Mouse (Mus musculus) forebrain, embryonic 14.5 days (tissue): ENCODE measurements at regions not wholly inside any gene's neighbourhood (a gene's known extent, or its start where the extent isn't known, plus 50 kb on each side); places are given as distances from the start of the nearest gene placed in this dataset.

Experiments used
- ATAC-seq: fragments of 200-750 bp; cut with Nextera tagmentation; 2 replicates; pipeline ENCODE4 v1.8.0; 2017; ENCODE audit warnings: mild to moderate bottlenecking, moderate library complexity
- DNase-seq: peaks from one replicate; pipeline ENCODE4 v3.0.0-alpha.2; 2015; ENCODE audit warnings: low spot score
- H3K27ac ChIP-seq: fragments of 300-500 bp; sonication (generic); 2 replicates; pipeline ENCODE4 v1.5.1; 2014; ENCODE audit warnings: low read depth, mild to moderate bottlenecking, control low read depth, low read length, moderate library complexity
- H3K27me3 ChIP-seq: fragments of 300-500 bp; sonication (generic); replicated peaks from 2 replicates; pipeline ENCODE4 v1.6.1; 2014; ENCODE audit warnings: low read length, control low read depth, mixed read lengths; ENCODE audit not compliant: control insufficient read depth, insufficient read depth
- H3K36me3 ChIP-seq: fragments of 300-500 bp; sonication (generic); 2 replicates; pipeline ENCODE4 v1.6.1; 2014; ENCODE audit warnings: low read length, control low read depth; ENCODE audit not compliant: control insufficient read depth, insufficient read depth
- H3K4me1 ChIP-seq: fragments of 300-500 bp; sonication (generic); 2 replicates; pipeline ENCODE4 v1.6.1; 2014; ENCODE audit warnings: antibody characterized with exemption, low read length, control low read depth; ENCODE audit not compliant: control insufficient read depth, insufficient read depth
- H3K4me2 ChIP-seq: fragments of 300-500 bp; sonication (generic); 2 replicates; pipeline ENCODE4 v1.6.1; 2014; ENCODE audit warnings: mild to moderate bottlenecking, control low read depth, low read length
- H3K4me3 ChIP-seq: fragments of 300-500 bp; sonication (generic); 2 replicates; pipeline ENCODE4 v1.5.1; 2014; ENCODE audit warnings: low read depth, low read length, control low read depth
- H3K9ac ChIP-seq: fragments of 300-500 bp; sonication (generic); 2 replicates; pipeline ENCODE4 v1.6.1; 2014; ENCODE audit warnings: mild to moderate bottlenecking, low read length, control low read depth, moderate library complexity
- H3K9me3 ChIP-seq: fragments of 300-500 bp; sonication (generic); replicated peaks from 2 replicates; pipeline ENCODE4 v1.6.1; 2016; ENCODE audit warnings: low read length, control low read depth, mixed read lengths; ENCODE audit not compliant: control insufficient read depth
- WGBS: fragments of 180-500 bp; shearing (Covaris S2); extraction: QIAGEN DNeasy Blood & Tissue Kit; methylation state at CpG from one replicate; pipeline ENCODE4 v1.1.7; 2014; 5-methylcytosine and 5-hydroxymethylcytosine counted together

DNA sequence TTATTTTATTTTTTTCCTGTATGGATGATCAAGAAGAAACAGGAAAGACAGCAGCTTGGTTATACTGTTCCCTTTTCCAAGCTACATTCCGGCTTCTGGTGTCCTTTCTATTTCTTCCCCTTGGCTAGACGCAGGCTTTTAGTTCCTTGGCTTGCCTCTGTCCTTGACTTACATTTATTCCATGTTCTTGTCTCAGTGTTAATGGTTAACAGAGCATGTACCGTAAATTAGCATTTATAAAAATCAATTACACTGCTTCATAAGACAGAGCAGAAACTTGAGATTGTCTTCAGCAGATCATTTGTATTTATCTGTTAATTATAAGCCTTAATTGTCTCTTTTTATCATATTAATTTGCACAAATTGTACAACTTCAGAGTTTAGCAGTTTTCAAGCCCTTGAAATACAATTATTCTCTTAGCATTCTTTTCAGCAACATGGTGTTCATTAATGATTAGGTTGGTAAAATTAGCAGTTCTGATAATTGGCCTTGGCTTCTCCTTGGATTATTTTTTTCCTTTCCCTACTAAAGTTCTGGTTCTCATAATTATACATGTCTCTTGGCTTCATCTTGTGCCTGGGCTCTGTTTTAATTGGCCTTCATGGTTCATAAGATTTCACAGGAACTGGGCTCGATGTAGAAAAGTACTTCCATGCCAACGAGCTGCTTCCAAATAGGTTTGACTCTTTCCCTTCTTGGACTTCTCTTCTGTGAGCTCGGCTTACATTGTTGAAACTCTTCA is 215.4 kb downstream of the Sptssa start:
- Histone ChIP-seq H3K9me3 (no peaks in the 10 kb centered on the region), H3K4me3 (no peak overlapping the region), H3K36me3 (no peaks in the 10 kb centered on the region), H3K9ac (no peak overlapping the region), H3K27me3 (no peaks in the 10 kb centered on the region), H3K4me2 (no peak overlapping the region), H3K4me1 (peaks cover 5% of the 10 kb centered on the region; the same call in 1 of the 2 replicates), H3K27ac (no peak overlapping the region)
- DNase-seq (peak; percentile 73), ATAC-seq (peak; percentile 58; the same call in 1 of the 2 replicates)
- 27% methylated on average over 6 of the region's 6 CpGs for WGBS

- Histone ChIP-seq H3K36me3 (no peaks in the 10 kb centered on the region), H3K9ac (no peak overlapping the region), H3K4me2 (no peak overlapping the region), H3K4me1 (peaks cover 5% of the 10 kb centered on the region; the same call in 1 of the 2 replicates), H3K27ac (no peak overlapping the region), H3K9me3 (no peaks in the 10 kb centered on the region), H3K4me3 (no peak overlapping the region), H3K27me3 (no peaks in the 10 kb centered on the region)
- ATAC-seq (no peak), DNase-seq (no peak)
- 68% methylated on average over 4 of the region's 4 CpGs for WGBS
These were observed 217.6 kb downstream of the Sptssa start for GRCm38 (mm10) chr12:54438793-54439192.

GRCm38 (mm10) chr12:54425236-54425635 is 221.6 kb upstream of the Egln3 start:
- Histone ChIP-seq H3K4me3 (no peak overlapping the region), H3K4me2 (no peak overlapping the region), H3K9ac (no peak overlapping the region), H3K4me1 (no peaks in the 10 kb centered on the region), H3K36me3 (no peaks in the 10 kb centered on the region), H3K27me3 (no peaks in the 10 kb centered on the region), H3K27ac (no peak overlapping the region), H3K9me3 (no peaks in the 10 kb centered on the region)
- ATAC-seq: no peak
- no peak for DNase-seq
- 75% methylated on average over 6 of the region's 6 CpGs for WGBS

DNA sequence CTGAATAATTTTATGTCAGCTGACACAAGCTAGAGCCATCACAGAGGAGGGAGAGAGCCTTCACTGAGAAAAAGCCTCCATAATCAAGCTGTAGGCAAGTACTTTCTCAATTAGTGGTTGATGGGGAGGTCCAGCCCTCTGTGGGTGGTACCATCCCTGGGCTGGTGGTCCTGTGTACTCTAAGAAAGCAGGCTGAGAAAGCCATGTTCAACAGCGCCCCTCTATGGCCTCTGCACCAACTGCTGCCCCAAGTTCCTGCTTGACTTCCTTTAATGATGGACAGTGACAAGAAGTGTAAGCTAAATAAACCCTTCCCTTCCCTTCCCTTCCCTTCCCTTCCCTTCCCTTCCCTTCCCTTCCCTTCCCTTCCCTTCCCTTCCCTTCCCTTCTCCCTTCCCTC is 211.2 kb upstream of the Egln3 start:
- no peak overlapping the region for H3K9ac ChIP-seq
- H3K36me3 ChIP-seq: no peaks in the 10 kb centered on the region
- peaks cover 8% of the 10 kb centered on the region; the same call in 1 of the 2 replicates for H3K4me1 ChIP-seq
- 44% methylated on average over 1 of the region's 1 CpGs for WGBS
- no peak overlapping the region for H3K4me2 ChIP-seq
- H3K9me3 ChIP-seq: no peaks in the 10 kb centered on the region
- ATAC-seq (no peak), DNase-seq (no peak)
- no peak overlapping the region for H3K27ac ChIP-seq
- H3K4me3 ChIP-seq: no peak overlapping the region
- H3K27me3 ChIP-seq: no peaks in the 10 kb centered on the region

DNA sequence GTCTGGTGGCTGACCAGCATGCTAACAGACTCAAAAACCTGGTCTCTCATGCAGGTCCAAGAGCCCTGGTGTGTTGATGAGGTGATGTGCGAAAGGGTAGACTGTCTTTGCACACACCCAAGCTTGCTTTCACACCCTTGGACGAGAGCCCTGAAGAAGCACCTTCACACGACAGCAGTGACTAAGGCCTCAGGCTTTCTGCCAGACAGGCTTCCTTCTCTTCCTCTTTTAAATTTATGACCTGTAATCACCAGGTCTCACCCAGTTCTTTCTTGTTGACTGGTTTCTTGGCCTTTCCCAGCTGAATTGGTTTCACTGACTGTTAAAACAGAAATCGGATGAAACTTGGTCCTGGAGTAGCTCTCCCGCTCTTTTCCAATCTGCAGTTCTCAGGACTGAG is 210.5 kb upstream of the Egln3 start:
- Histone ChIP-seq H3K27ac (no peak overlapping the region), H3K27me3 (no peaks in the 10 kb centered on the region), H3K9ac (no peak overlapping the region), H3K4me3 (no peak overlapping the region), H3K4me2 (no peak overlapping the region), H3K4me1 (peaks cover 8% of the 10 kb centered on the region; the same call in 1 of the 2 replicates), H3K9me3 (no peaks in the 10 kb centered on the region), H3K36me3 (no peaks in the 10 kb centered on the region)
- ATAC-seq (no peak), DNase-seq (no peak)
- WGBS: 81% methylated on average over 5 of the region's 5 CpGs

- Histone ChIP-seq H3K27me3 (no peaks in the 10 kb centered on the region), H3K4me1 (peaks cover 11% of the 10 kb centered on the region; the same call in 1 of the 2 replicates), H3K4me2 (peak overlapping the region; percentile 10; the same call in 1 of the 2 replicates), H3K27ac (0 out of 2 replicates have a peak overlapping the region, but pooled peaks have one; percentile 23), H3K9ac (peak overlapping the region; percentile 25; the same call in 1 of the 2 replicates), H3K9me3 (no peaks in the 10 kb centered on the region), H3K36me3 (no peaks in the 10 kb centered on the region), H3K4me3 (no peak overlapping the region)
- ATAC-seq (peak; percentile 58), DNase-seq (peak; percentile 56)
- 7% methylated on average over 7 of the region's 7 CpGs for WGBS
These were observed 206.5 kb upstream of the Egln3 start for GRCm38 (mm10) chr12:54410038-54410605.

GRCm38 (mm10) chr12:54408906-54409305 is 205.2 kb upstream of the Egln3 start:
- WGBS: 87% methylated on average over 6 of the region's 6 CpGs
- Histone ChIP-seq H3K4me3 (no peak overlapping the region), H3K27me3 (no peaks in the 10 kb centered on the region), H3K27ac (no peak overlapping the region), H3K4me1 (peaks cover 11% of the 10 kb centered on the region; the same call in 1 of the 2 replicates), H3K9ac (no peak overlapping the region), H3K4me2 (no peak overlapping the region), H3K9me3 (no peaks in the 10 kb centered on the region), H3K36me3 (no peaks in the 10 kb centered on the region)
- DNase-seq (no peak), ATAC-seq (no peak)

- no peak overlapping the region for H3K4me2 ChIP-seq
- 66% methylated on average over 6 of the region's 6 CpGs for WGBS
These were observed 203.7 kb upstream of the Egln3 start for GRCm38 (mm10) chr12:54407301-54407896.

GRCm38 (mm10) chr12:54405066-54405465 is 201.4 kb upstream of the Egln3 start:
- peak; percentile 40 for DNase-seq
- Histone ChIP-seq H3K4me2 (no peak overlapping the region), H3K9me3 (no peaks in the 10 kb centered on the region), H3K4me1 (peaks cover 5% of the 10 kb centered on the region; the same call in 1 of the 2 replicates), H3K9ac (no peak overlapping the region), H3K4me3 (no peak overlapping the region), H3K27me3 (no peaks in the 10 kb centered on the region), H3K27ac (no peak overlapping the region), H3K36me3 (no peaks in the 10 kb centered on the region)
- 63% methylated on average over 14 of the region's 14 CpGs for WGBS
- ATAC-seq: no peak

More at GRCm38 (mm10) chr12:54407301-54407896, 203.7 kb upstream of the Egln3 start:
- ATAC-seq: no peak
- H3K27me3 ChIP-seq: no peaks in the 10 kb centered on the region
- H3K4me3 ChIP-seq: no peak overlapping the region
- peaks cover 11% of the 10 kb centered on the region; the same call in 1 of the 2 replicates for H3K4me1 ChIP-seq
- no peaks in the 10 kb centered on the region for H3K36me3 ChIP-seq
- H3K27ac ChIP-seq: no peak overlapping the region
- peak; percentile 19 for DNase-seq
- H3K9me3 ChIP-seq: no peaks in the 10 kb centered on the region
- H3K9ac ChIP-seq: no peak overlapping the region
